Mouse (Mus musculus) testis, adult 2 months (tissue): Measurements from ENCODE around the gene Thnsl1. TPM values are rescaled to one million over a fixed set of nuclear protein-coding genes. Genes with fewer than 3 reads are reported as not detected.

Experiments
- H3K27ac ChIP-seq: fragments of 200-500 bp; 2 replicates; pipeline ENCODE4 v1.5.1; 2012; ENCODE audit warnings: low read depth, low read length; ENCODE audit not compliant: control insufficient read depth, insufficient read depth
- H3K27me3 ChIP-seq: fragments of 200-500 bp; 2 replicates; pipeline ENCODE4 v1.6.1; 2012; ENCODE audit warnings: mild to moderate bottlenecking, low read length, moderate library complexity; ENCODE audit not compliant: control insufficient read depth, insufficient read depth
- H3K36me3 ChIP-seq: fragments of 200-500 bp; 2 replicates; pipeline ENCODE4 v1.6.1; 2012; ENCODE audit warnings: mild to moderate bottlenecking, low read length; ENCODE audit not compliant: control insufficient read depth, insufficient read depth
- H3K4me1 ChIP-seq: fragments of 200-500 bp; 2 replicates; pipeline ENCODE4 v1.6.1; 2012; ENCODE audit warnings: low read length; ENCODE audit not compliant: control insufficient read depth, insufficient read depth
- H3K4me3 ChIP-seq: fragments of 200-500 bp; 2 replicates; pipeline ENCODE4 v1.5.1; 2012; ENCODE audit warnings: low read depth, mild to moderate bottlenecking, low read length, moderate library complexity, mixed read lengths; ENCODE audit not compliant: control insufficient read depth
- CTCF ChIP-seq: fragments of 200-500 bp; IDR thresholded peaks from 2 replicates; pipeline ENCODE4 v1.5.1; 2012; ENCODE audit warnings: low read depth, mild to moderate bottlenecking, inconsistent platforms, low read length, moderate library complexity; ENCODE audit not compliant: control insufficient read depth, insufficient read depth, insufficient replicate concordance
- POLR2A ChIP-seq: fragments of 200-500 bp; IDR thresholded peaks from 2 replicates; pipeline ENCODE4 v1.6.1; 2012; ENCODE audit warnings: low read depth, mild to moderate bottlenecking, inconsistent platforms, low read length, moderate library complexity; ENCODE audit not compliant: control insufficient read depth
- polyA plus RNA-seq: library from polyadenylated mRNA; depleted of rRNA; stranded (reverse); fragments of >200 nt; gene quantifications from 2 replicates; pipeline ENCODE4 v1.2.3, GENCODE M21; 2012; rRNA removed

Thnsl1 gene
- polyA plus RNA-seq, 1 experiment = 20.6 TPM

- Histone ChIP-seq H3K4me1 (no peaks in the 10 kb centered on the region), H3K36me3 (no peaks in the 10 kb centered on the region), H3K27me3 (no peaks in the 10 kb centered on the region), H3K27ac (no peak overlapping the region), H3K4me3 (no peak overlapping the region)
- no peak for TF ChIP-seq POLR2A
- TF ChIP-seq CTCF = no peak
These were observed 54.5 kb downstream of the Thnsl1 start for GRCm38 (mm10) chr2:21260060-21260459.

DNA sequence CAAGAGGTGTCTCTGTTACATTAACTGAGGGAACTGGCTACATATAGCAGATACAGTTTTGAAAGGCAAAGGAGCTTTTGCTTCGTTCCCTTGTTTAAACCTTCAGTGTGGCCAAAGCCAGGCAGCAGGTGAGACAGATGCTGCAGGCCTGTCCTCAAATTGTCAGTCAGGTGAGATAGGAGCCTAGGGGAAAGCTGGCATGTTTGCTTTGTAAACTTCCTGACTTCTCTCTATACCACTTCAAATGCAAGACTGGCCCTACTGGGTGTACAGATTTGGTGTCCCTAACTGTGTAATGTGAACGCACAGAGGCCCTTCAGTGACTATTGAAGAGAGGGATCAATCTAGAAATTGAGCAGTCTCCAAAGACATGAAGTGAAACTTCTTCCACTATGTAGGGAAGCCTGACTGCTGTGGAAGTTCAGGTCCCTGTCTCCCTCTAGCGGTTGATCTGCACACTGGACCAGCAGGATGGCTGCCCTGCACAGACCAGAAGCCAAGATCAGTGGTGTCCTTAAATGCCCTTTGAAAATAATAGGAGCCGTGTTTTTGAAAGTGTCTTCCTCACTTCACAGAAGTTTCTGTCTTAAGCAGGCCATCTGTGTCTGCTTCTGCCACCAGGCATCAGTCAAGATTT is 56.0 kb downstream of the Thnsl1 start:
- Histone ChIP-seq H3K36me3 (no peaks in the 10 kb centered on the region), H3K27me3 (no peaks in the 10 kb centered on the region), H3K4me3 (no peak overlapping the region), H3K27ac (no peak overlapping the region), H3K4me1 (no peaks in the 10 kb centered on the region)
- peak; percentile 73; the same call in 1 of the 2 replicates for TF ChIP-seq CTCF
- no peak for TF ChIP-seq POLR2A

DNA sequence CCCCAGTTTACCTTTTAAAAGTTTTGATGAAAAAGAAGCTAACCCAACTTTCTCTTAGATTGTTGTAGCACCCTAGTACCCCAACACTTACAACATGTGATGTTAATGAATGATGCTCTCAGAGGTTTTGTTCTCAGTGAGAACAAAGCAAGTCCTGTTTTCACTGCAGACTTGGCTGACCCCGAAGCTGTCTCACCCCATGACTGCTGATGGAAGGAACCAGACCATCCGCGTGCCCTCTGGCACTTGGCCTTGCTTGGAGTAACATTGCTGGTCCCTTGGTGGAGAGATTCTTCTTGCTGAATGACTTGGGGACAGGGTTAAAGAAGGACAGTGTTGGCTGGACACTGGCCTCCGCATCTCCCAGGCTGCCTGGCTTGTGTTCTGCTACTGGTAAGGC is 58.5 kb downstream of the Thnsl1 start:
- no peak overlapping the region for H3K4me3 ChIP-seq
- TF ChIP-seq POLR2A = no peak
- TF ChIP-seq CTCF = no peak
- H3K27ac ChIP-seq = no peak overlapping the region
- H3K4me1 ChIP-seq = no peaks in the 10 kb centered on the region
- H3K36me3 ChIP-seq = no peaks in the 10 kb centered on the region
- no peaks in the 10 kb centered on the region for H3K27me3 ChIP-seq

Other genes with a start within 250 kb of the Thnsl1 start
- gene Arhgap21, start 236.8 kb upstream of the Thnsl1 start, polyA plus RNA-seq = 1.6 and 3.3 TPM in 2 replicates
- gene Enkur, start 359 bp upstream of the Thnsl1 start, polyA plus RNA-seq = 33.5 and 41.4 TPM in 2 replicates
- 0.28 and 0.29 TPM in 2 replicates for gene Gpr158, start 161.8 kb downstream of the Thnsl1 start, polyA plus RNA-seq